Mouse (Mus musculus) heart, adult 2 months (tissue): ENCODE measurements around the gene Srcin1.
A peak's percentile ranks its signal among the peaks of the same experiment; 100 is the strongest.

ENCODE experiments used
- CTCF ChIP-seq: fragments of 200-600 bp; IDR thresholded peaks from 2 replicates; pipeline ENCODE4 v1.8.1; 2022; ENCODE audit warnings: antibody characterized with exemption, mild to moderate bottlenecking, moderate library complexity
- EP300 ChIP-seq: fragments of 200-500 bp; IDR thresholded peaks from 2 replicates; pipeline ENCODE4 v1.6.1; 2011; ENCODE audit warnings: low read depth, low read length, control low read depth; ENCODE audit not compliant: insufficient read depth
- POLR2A ChIP-seq: fragments of 200-500 bp; IDR thresholded peaks from 2 replicates; pipeline ENCODE4 v1.6.1; 2011; ENCODE audit warnings: mild to moderate bottlenecking, low read depth, low read length, control low read depth; ENCODE audit not compliant: insufficient read depth

DNA sequence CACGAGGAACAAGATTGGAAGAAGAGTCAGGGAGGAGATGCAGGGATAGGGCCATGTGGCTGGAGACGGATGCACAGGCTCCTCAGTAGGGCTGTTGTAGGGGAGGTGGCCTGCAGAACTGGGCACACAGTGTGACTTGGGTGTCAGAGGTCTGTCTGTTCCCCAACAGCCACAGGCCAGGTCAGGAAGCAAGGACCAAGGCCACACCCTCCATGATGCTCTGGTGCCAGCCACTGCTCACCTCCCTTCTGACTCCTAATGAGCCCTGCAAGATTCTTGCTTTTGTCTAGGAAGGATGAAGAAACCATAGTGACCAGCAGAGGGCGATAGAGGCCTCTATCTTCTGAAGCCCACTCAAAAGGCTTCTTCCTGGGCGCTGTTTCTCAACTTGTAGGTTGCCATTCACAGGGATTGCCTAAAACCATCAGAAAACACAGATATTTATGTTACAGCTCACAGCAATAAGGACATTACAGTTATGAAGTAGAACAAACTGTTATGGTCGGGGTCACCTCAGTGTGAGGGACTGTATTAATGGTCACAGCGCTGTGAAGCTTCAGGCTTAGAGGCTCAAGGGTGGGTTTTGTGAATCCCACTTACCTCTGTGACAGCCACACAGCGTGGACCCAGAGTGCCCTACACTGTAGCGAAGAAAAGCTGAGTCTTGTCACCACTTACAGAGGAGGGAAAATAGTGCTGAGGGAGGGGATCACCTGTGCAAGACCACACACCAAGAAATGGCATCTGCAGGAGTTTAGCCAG is 99.5 kb downstream of the Srcin1 start:
- TF ChIP-seq CTCF, result peak; percentile 84
- no peak for TF ChIP-seq EP300
- no peak for TF ChIP-seq POLR2A
